Mouse (Mus musculus) neural tube, embryonic 13.5 days (tissue): Measurements from ENCODE around the gene Haghl. TPM values are rescaled to one million over a fixed set of nuclear protein-coding genes. Genes with fewer than 3 reads are reported as not detected.
"Not testable (repeated sequence)": the region's sequence is repeated elsewhere in the genome, so short reads cannot be mapped to it uniquely, and the experiment has no call there.

Experiments
- ATAC-seq: fragments of 200-750 bp; cut with Nextera tagmentation; 2 replicates; pipeline ENCODE4 v1.8.0; 2017; ENCODE audit warnings: low read depth, mild to moderate bottlenecking, moderate TSS enrichment, moderate library complexity
- H3K27ac ChIP-seq: fragments of 300-500 bp; sonication (generic); replicated peaks from 2 replicates; pipeline ENCODE4 v1.5.1; 2015; ENCODE audit warnings: moderate library complexity, mild to moderate bottlenecking, inconsistent platforms
- H3K27me3 ChIP-seq: fragments of 300-500 bp; sonication (generic); 2 replicates; pipeline ENCODE4 v1.6.1; 2015; ENCODE audit warnings: mild to moderate bottlenecking, inconsistent platforms
- H3K36me3 ChIP-seq: fragments of 300-500 bp; sonication (generic); 2 replicates; pipeline ENCODE4 v1.6.1; 2015; ENCODE audit warnings: mild to moderate bottlenecking, inconsistent platforms
- H3K4me1 ChIP-seq: fragments of 300-500 bp; sonication (generic); replicated peaks from 2 replicates; pipeline ENCODE4 v1.6.1; 2015; ENCODE audit warnings: inconsistent platforms
- H3K4me2 ChIP-seq: fragments of 300-500 bp; sonication (generic); 2 replicates; pipeline ENCODE4 v1.6.1; 2015; ENCODE audit warnings: inconsistent platforms, mild to moderate bottlenecking, moderate library complexity
- H3K4me3 ChIP-seq: fragments of 300-500 bp; sonication (generic); 2 replicates; pipeline ENCODE4 v1.5.1; 2015; ENCODE audit warnings: mild to moderate bottlenecking, inconsistent platforms
- H3K9ac ChIP-seq: fragments of 300-500 bp; sonication (generic); 2 replicates; pipeline ENCODE4 v1.6.1; 2015; ENCODE audit warnings: moderate library complexity, mild to moderate bottlenecking, inconsistent platforms
- H3K9me3 ChIP-seq: fragments of 300-500 bp; sonication (generic); 2 replicates; pipeline ENCODE4 v1.6.1; 2016; ENCODE audit warnings: inconsistent platforms
- WGBS: fragments of 180-500 bp; shearing (Covaris S2); methylation state at CpG from one replicate; pipeline ENCODE4 v1.1.7; 2015; 5-methylcytosine and 5-hydroxymethylcytosine counted together
- polyA plus RNA-seq: library from polyadenylated mRNA; unstranded; fragments of >200 nt; fragmentation: Nextera tagmentation; extraction: Ambion mirVana; gene quantifications from 2 replicates; pipeline ENCODE4 v1.2.1, GENCODE M21; 2015

Haghl gene
- polyA plus RNA-seq, 1 experiment from 2014 or later = 107 TPM

DNA sequence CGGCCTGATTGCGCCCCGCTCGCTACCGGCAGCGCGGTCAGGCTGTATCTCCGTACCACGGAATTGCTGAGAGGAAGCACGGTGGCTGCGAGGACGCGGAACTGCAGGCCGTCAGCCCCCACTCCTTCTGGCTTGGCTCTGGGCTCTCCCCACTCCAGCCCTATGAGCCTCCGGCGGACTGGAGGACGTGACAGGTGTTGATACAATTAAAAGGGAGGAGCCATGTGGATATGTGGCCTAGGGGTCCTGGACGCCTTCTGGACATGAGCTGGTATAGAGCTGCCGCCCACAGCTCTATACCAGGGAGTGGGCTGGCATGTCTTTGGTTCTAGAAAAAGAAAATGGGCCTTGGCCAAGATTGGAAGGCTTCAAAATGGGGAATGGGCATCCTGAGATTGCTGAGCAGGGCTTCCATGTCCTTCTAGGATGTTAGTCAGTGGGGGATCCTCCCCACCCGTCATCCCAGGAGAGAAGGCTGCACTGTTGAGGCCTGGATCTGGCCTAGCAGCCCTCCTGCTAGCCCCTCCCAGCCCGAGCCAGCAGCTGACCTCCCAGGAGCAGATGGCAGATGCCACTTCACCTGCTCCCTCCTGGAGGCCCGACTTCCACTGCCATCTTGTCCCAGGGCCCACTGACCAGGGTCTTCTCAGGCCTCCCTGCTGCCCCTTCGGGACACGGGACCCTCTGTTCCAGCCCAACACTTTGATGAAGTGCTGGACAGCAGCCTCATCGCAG, 24.3 kb upstream of the Haghl start:
- peak; percentile 66 for ATAC-seq
- peak overlapping the region; percentile 98 for H3K27ac ChIP-seq
- peak overlapping the region; percentile 99 for H3K9ac ChIP-seq
- peaks cover 5% of the 10 kb centered on the region; the same call in 1 of the 2 replicates for H3K27me3 ChIP-seq
- peak overlapping the region; percentile 91 for H3K4me3 ChIP-seq
- peak overlapping the region; percentile 97 for H3K4me2 ChIP-seq
- 0 out of 2 replicates have a peak, but pooled peaks cover 3% of the 10 kb centered on the region for H3K36me3 ChIP-seq
- no peaks in the 10 kb centered on the region for H3K9me3 ChIP-seq
- peaks cover 53% of the 10 kb centered on the region for H3K4me1 ChIP-seq
- WGBS = 4% methylated on average over 25 of the region's 25 CpGs

- Histone ChIP-seq H3K4me2 (peak within 1 kb of the TSS; percentile 97), H3K27me3 (peaks cover 5% of the 10 kb centered on the region; the same call in 1 of the 2 replicates), H3K36me3 (0 out of 2 replicates have a peak, but pooled peaks cover 3% of the 10 kb centered on the region), H3K4me3 (peak within 1 kb of the TSS; percentile 91), H3K27ac (peak within 1 kb of the TSS; percentile 98), H3K9me3 (no peaks in the 10 kb centered on the region), H3K9ac (peak within 1 kb of the TSS; percentile 99), H3K4me1 (peaks cover 55% of the 10 kb centered on the region)
- ATAC-seq = peak; percentile 90
- 1% methylated on average over 66 of the region's 100 CpGs for WGBS
Measured at GRCm38 (mm10) chr17:25808789-25809605, 23.5 kb upstream of the Haghl start, which contains the start of gene Fbxl16. Gene Fbxl16, plus strand, starts transcription at chr17:25809085.

- H3K27ac ChIP-seq = peak overlapping the region; percentile 98
- H3K4me1 ChIP-seq = peaks cover 56% of the 10 kb centered on the region
- peak overlapping the region; percentile 91 for H3K4me3 ChIP-seq
- peak overlapping the region; percentile 97 for H3K4me2 ChIP-seq
- 31% methylated on average over 5 of the region's 5 CpGs for WGBS
- H3K9ac ChIP-seq = peak overlapping the region; percentile 99
- 0 out of 2 replicates have a peak, but pooled peaks cover 3% of the 10 kb centered on the region for H3K36me3 ChIP-seq
- no peaks in the 10 kb centered on the region for H3K9me3 ChIP-seq
- no peak for ATAC-seq
- peaks cover 5% of the 10 kb centered on the region; the same call in 1 of the 2 replicates for H3K27me3 ChIP-seq
Measured at GRCm38 (mm10) chr17:25808028-25808427, 22.6 kb upstream of the Haghl start.

GRCm38 (mm10) chr17:25807452-25807851, 22.0 kb upstream of the Haghl start:
- H3K4me1 ChIP-seq = peaks cover 56% of the 10 kb centered on the region
- WGBS = 61% methylated on average over 2 of the region's 2 CpGs
- not testable (repeated sequence) for H3K36me3 ChIP-seq, H3K9ac ChIP-seq, H3K27ac ChIP-seq, ATAC-seq, H3K9me3 ChIP-seq, H3K27me3 ChIP-seq, H3K4me2 ChIP-seq, H3K4me3 ChIP-seq

- ATAC-seq = no peak
- H3K27ac ChIP-seq = no peak overlapping the region
- H3K27me3 ChIP-seq = 0 out of 2 replicates have a peak, but pooled peaks cover 5% of the 10 kb centered on the region
- 69% methylated on average over 4 of the region's 4 CpGs for WGBS
- H3K9ac ChIP-seq = no peak overlapping the region
- no peak overlapping the region for H3K4me3 ChIP-seq
- no peak overlapping the region for H3K4me2 ChIP-seq
- no peaks in the 10 kb centered on the region for H3K9me3 ChIP-seq
- H3K4me1 ChIP-seq = peaks cover 52% of the 10 kb centered on the region
- no peaks in the 10 kb centered on the region for H3K36me3 ChIP-seq
Measured at GRCm38 (mm10) chr17:25806507-25806906, 21.0 kb upstream of the Haghl start.

GRCm38 (mm10) chr17:25802825-25803517, 17.5 kb upstream of the Haghl start:
- H3K9me3 ChIP-seq = no peaks in the 10 kb centered on the region
- peak overlapping the region; percentile 38 for H3K4me2 ChIP-seq
- peak overlapping the region; percentile 58 for H3K9ac ChIP-seq
- H3K27ac ChIP-seq = peak overlapping the region; percentile 88
- WGBS = 7% methylated on average over 10 of the region's 10 CpGs
- H3K36me3 ChIP-seq = no peaks in the 10 kb centered on the region
- H3K27me3 ChIP-seq = no peaks in the 10 kb centered on the region
- H3K4me1 ChIP-seq = peaks cover 25% of the 10 kb centered on the region
- H3K4me3 ChIP-seq = peak overlapping the region; percentile 5; the same call in 1 of the 2 replicates
- peak; percentile 90 for ATAC-seq

GRCm38 (mm10) chr17:25801029-25801428, 15.6 kb upstream of the Haghl start:
- H3K9me3 ChIP-seq = no peaks in the 10 kb centered on the region
- H3K27me3 ChIP-seq = no peaks in the 10 kb centered on the region
- H3K4me2 ChIP-seq = no peak overlapping the region
- H3K27ac ChIP-seq = no peak overlapping the region
- 8% methylated on average over 6 of the region's 6 CpGs for WGBS
- peaks cover 40% of the 10 kb centered on the region for H3K4me1 ChIP-seq
- H3K9ac ChIP-seq = no peak overlapping the region
- no peak overlapping the region for H3K4me3 ChIP-seq
- no peaks in the 10 kb centered on the region for H3K36me3 ChIP-seq
- no peak for ATAC-seq

DNA sequence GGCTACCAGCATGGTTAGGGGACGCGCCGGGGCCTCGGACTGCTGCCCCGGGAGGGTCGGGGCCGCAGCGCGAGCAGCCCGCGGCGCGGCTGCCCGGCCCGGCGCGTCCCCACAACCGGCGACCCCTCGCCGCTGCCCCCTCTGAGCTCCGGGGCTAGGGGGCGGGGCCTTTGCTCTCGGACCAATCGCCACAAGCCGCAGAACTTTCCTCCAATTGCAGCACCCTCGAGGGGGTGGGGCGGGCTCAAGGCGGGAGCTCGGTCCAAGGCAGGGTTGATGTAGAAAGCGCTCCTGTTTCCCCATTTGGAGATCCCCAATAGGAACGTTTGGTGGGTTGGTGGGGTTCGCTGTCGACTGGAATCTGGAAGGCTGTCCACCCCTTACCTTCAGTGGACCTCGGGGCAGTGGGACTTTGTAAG, 11.5 kb upstream of the Haghl start, which contains the start of gene Metrn:
Gene Metrn (minus strand): TSS at position 186 of the 419 bp plus-strand sequence.
- Histone ChIP-seq H3K9ac (peak within 1 kb of the TSS; percentile 73), H3K36me3 (no peaks in the 10 kb centered on the region), H3K27ac (peak within 1 kb of the TSS; percentile 81), H3K27me3 (no peaks in the 10 kb centered on the region), H3K9me3 (no peaks in the 10 kb centered on the region), H3K4me3 (peak within 1 kb of the TSS; percentile 65), H3K4me2 (peak within 1 kb of the TSS; percentile 92), H3K4me1 (peaks cover 53% of the 10 kb centered on the region)
- ATAC-seq = peak; percentile 71
- under 1% methylated on average over 35 of the region's 35 CpGs for WGBS

DNA sequence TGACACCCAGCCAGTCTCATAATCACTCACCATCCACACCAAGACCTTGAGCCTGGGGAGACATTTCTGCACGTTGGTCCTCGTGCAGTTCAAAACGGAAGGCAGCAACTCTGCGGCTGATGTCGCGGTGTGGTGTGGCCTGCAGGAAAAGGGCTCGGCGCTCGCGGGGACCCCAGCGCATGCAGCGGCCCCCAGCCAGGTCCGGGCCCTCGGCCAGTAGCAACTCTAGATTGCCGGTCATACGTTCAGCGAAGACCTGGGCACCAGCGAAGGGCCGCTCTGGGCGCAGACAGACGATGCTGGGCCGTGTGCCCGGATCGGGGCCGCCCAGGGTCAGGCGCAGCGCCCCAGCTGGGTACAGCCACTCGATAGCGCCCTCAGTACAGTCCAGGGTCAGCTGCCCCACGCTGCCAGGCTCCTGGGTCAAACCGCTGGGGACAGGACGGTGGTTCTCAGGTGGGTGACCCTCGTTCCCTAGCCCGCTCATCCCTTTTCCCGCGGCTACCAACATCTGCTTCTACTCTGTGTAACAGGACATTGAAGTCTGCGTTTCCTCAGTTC, 10.8 kb upstream of the Haghl start:
- no peaks in the 10 kb centered on the region for H3K9me3 ChIP-seq
- H3K36me3 ChIP-seq = no peaks in the 10 kb centered on the region
- peak overlapping the region; percentile 65 for H3K4me3 ChIP-seq
- WGBS = 1% methylated on average over 37 of the region's 37 CpGs
- H3K27me3 ChIP-seq = no peaks in the 10 kb centered on the region
- H3K4me2 ChIP-seq = peak overlapping the region; percentile 92
- no peak for ATAC-seq
- peak overlapping the region; percentile 73 for H3K9ac ChIP-seq
- peaks cover 58% of the 10 kb centered on the region for H3K4me1 ChIP-seq
- H3K27ac ChIP-seq = peak overlapping the region; percentile 81

- peak within 1 kb of the TSS; percentile 92 for H3K4me2 ChIP-seq
- no peak for ATAC-seq
- H3K27me3 ChIP-seq = no peaks in the 10 kb centered on the region
- H3K27ac ChIP-seq = peak within 1 kb of the TSS; percentile 92
- peak within 1 kb of the TSS; percentile 73 for H3K9ac ChIP-seq
- peaks cover 64% of the 10 kb centered on the region for H3K4me1 ChIP-seq
- no peaks in the 10 kb centered on the region for H3K36me3 ChIP-seq
- H3K9me3 ChIP-seq = no peaks in the 10 kb centered on the region
- peak within 1 kb of the TSS; percentile 65 for H3K4me3 ChIP-seq
- 2% methylated on average over 6 of the region's 6 CpGs for WGBS
Measured at GRCm38 (mm10) chr17:25795609-25796092, 10.2 kb upstream of the Haghl start, which contains the start of gene AC134908.4. Gene AC134908.4, minus strand, starts transcription at chr17:25795659.

- Histone ChIP-seq H3K27me3 (no peaks in the 10 kb centered on the region), H3K36me3 (peaks cover under 1% of the 10 kb centered on the region; the same call in 1 of the 2 replicates), H3K4me3 (peak overlapping the region; percentile 65), H3K4me1 (peaks cover 68% of the 10 kb centered on the region), H3K27ac (peak overlapping the region; percentile 92), H3K9me3 (no peaks in the 10 kb centered on the region), H3K4me2 (peak overlapping the region; percentile 92), H3K9ac (peak overlapping the region; percentile 73)
- ATAC-seq = no peak
- 51% methylated on average over 17 of the region's 17 CpGs for WGBS
Measured at GRCm38 (mm10) chr17:25794998-25795397, 9.5 kb upstream of the Haghl start.
